Mouse (Mus musculus) cerebellum, postnatal 36 days (tissue): Measurements from ENCODE around the gene Ric3.
"Not testable (repeated sequence)": the region's sequence is repeated elsewhere in the genome, so short reads cannot be mapped to it uniquely, and the experiment has no call there.

Experiments used
- DNase-seq, 2 experiments: peaks; one replicate each; pipeline ENCODE4 v3.0.0; 2021 to 2022; ENCODE audit warnings: mixed read lengths in 2 of 2

Gene Ric3

GRCm38 (mm10) chr7:109083113-109083812 lies at the start of gene Ric3:
Ric3 (minus strand) TSS chr7:109083331.
- DNase-seq: peak; percentile 95

- no peak for DNase-seq
These were observed 48.4 kb upstream of the Ric3 start for GRCm38 (mm10) chr7:109131565-109131964.

GRCm38 (mm10) chr7:109129946-109130686 lies 47.0 kb upstream of the Ric3 start:
- DNase-seq: peak in 1 of 2 experiments; percentile 25

- no peak for DNase-seq
These were observed 46.3 kb upstream of the Ric3 start for GRCm38 (mm10) chr7:109129442-109129841.

GRCm38 (mm10) chr7:109115929-109116328 lies 32.8 kb upstream of the Ric3 start:
- no peak for DNase-seq

GRCm38 (mm10) chr7:109115488-109115887 lies 32.4 kb upstream of the Ric3 start:
- DNase-seq: not testable (repeated sequence)

- DNase-seq: no peak
These were observed 31.8 kb upstream of the Ric3 start for GRCm38 (mm10) chr7:109114950-109115349.

- no peak for DNase-seq
These were observed 27.9 kb upstream of the Ric3 start for GRCm38 (mm10) chr7:109111000-109111399.

GRCm38 (mm10) chr7:109104894-109105293 lies 21.8 kb upstream of the Ric3 start:
- DNase-seq: no peak

GRCm38 (mm10) chr7:109101167-109101566 lies 18.0 kb upstream of the Ric3 start:
- no peak for DNase-seq

- DNase-seq: peak; percentile 49 to 72
These were observed 15.3 kb upstream of the Ric3 start for GRCm38 (mm10) chr7:109098145-109099018.

- DNase-seq: no peak
These were observed 14.1 kb upstream of the Ric3 start for GRCm38 (mm10) chr7:109097203-109097602.

- DNase-seq: no peak
These were observed 13.5 kb upstream of the Ric3 start for GRCm38 (mm10) chr7:109096618-109097017.

- no peak for DNase-seq
These were observed 11.2 kb upstream of the Ric3 start for GRCm38 (mm10) chr7:109094294-109094693.

GRCm38 (mm10) chr7:109091316-109091715 lies 8.2 kb upstream of the Ric3 start:
- not testable (repeated sequence) for DNase-seq

GRCm38 (mm10) chr7:109086946-109087345 lies 3.8 kb upstream of the Ric3 start:
- no peak for DNase-seq

- DNase-seq: peak in 1 of 2 experiments; percentile 24
These were observed 668 bp upstream of the Ric3 start for GRCm38 (mm10) chr7:109083813-109084184.

- DNase-seq: no peak
These were observed 640 bp downstream of the Ric3 start for GRCm38 (mm10) chr7:109082269-109083112.

- DNase-seq: no peak
These were observed 10.8 kb downstream of the Ric3 start for GRCm38 (mm10) chr7:109072326-109072725.

GRCm38 (mm10) chr7:109069641-109070040 lies 13.5 kb downstream of the Ric3 start:
- DNase-seq: no peak

- no peak for DNase-seq
These were observed 23.6 kb downstream of the Ric3 start for GRCm38 (mm10) chr7:109059536-109059935.

GRCm38 (mm10) chr7:109050831-109051230 lies 32.3 kb downstream of the Ric3 start:
- DNase-seq: peak; percentile 85 to 86
